Mouse (Mus musculus) thymus, postnatal 4 days (tissue): ENCODE data around the gene Olfr330.
"Not testable (repeated sequence)": the region's sequence is repeated elsewhere in the genome, so short reads cannot be mapped to it uniquely, and the experiment has no call there.

Experiments
- DNase-seq: peaks from one replicate; pipeline ENCODE4 v3.0.0; 2021

Olfr330 gene

GRCm38 (mm10) chr11:58534736-58535135 lies at the start of gene Olfr330:
Olfr330 (minus strand) TSS chr11:58534836.
- DNase-seq, result not testable (repeated sequence)

- no peak for DNase-seq
Measured at GRCm38 (mm10) chr11:58578636-58579035, 44.0 kb upstream of the Olfr330 start.

- no peak for DNase-seq
Measured at GRCm38 (mm10) chr11:58577430-58577829, 42.8 kb upstream of the Olfr330 start, which contains the start of gene Olfr325. Olfr325 (plus strand) TSS chr11:58577730.

GRCm38 (mm10) chr11:58570405-58570804 lies 35.8 kb upstream of the Olfr330 start, which contains the start of gene Olfr224:
Olfr224 (minus strand) TSS chr11:58570553.
- DNase-seq, result no peak

- no peak for DNase-seq
Measured at GRCm38 (mm10) chr11:58555536-58555935, 20.9 kb upstream of the Olfr330 start, which contains the start of gene Olfr328. Olfr328 (minus strand) TSS chr11:58555636.

- DNase-seq, result no peak
Measured at GRCm38 (mm10) chr11:58546322-58546721, 11.7 kb upstream of the Olfr330 start, which contains the start of gene Olfr329-ps. Olfr329-ps (minus strand) TSS chr11:58546422.

GRCm38 (mm10) chr11:58519756-58520155 lies 14.9 kb downstream of the Olfr330 start:
- DNase-seq, result peak; percentile 14

- peak; percentile 68 for DNase-seq
Measured at GRCm38 (mm10) chr11:58518916-58519315, 15.7 kb downstream of the Olfr330 start.

GRCm38 (mm10) chr11:58509058-58509457 lies 25.6 kb downstream of the Olfr330 start:
- not testable (repeated sequence) for DNase-seq

- DNase-seq, result not testable (repeated sequence)
Measured at GRCm38 (mm10) chr11:58502472-58502871, 32.2 kb downstream of the Olfr330 start, which contains the start of gene Olfr331. Olfr331 (minus strand) TSS chr11:58502572.

- DNase-seq, result no peak
Measured at GRCm38 (mm10) chr11:58499290-58499689, 35.3 kb downstream of the Olfr330 start.

GRCm38 (mm10) chr11:58498761-58499160 lies 35.9 kb downstream of the Olfr330 start:
- no peak for DNase-seq

- DNase-seq, result no peak
Measured at GRCm38 (mm10) chr11:58492455-58492854, 42.2 kb downstream of the Olfr330 start, which contains the start of gene Olfr332. Olfr332 (minus strand) TSS chr11:58492555.
